7 mouse cellular contexts compared by ENCODE assay signal in the genomic region with DNA sequence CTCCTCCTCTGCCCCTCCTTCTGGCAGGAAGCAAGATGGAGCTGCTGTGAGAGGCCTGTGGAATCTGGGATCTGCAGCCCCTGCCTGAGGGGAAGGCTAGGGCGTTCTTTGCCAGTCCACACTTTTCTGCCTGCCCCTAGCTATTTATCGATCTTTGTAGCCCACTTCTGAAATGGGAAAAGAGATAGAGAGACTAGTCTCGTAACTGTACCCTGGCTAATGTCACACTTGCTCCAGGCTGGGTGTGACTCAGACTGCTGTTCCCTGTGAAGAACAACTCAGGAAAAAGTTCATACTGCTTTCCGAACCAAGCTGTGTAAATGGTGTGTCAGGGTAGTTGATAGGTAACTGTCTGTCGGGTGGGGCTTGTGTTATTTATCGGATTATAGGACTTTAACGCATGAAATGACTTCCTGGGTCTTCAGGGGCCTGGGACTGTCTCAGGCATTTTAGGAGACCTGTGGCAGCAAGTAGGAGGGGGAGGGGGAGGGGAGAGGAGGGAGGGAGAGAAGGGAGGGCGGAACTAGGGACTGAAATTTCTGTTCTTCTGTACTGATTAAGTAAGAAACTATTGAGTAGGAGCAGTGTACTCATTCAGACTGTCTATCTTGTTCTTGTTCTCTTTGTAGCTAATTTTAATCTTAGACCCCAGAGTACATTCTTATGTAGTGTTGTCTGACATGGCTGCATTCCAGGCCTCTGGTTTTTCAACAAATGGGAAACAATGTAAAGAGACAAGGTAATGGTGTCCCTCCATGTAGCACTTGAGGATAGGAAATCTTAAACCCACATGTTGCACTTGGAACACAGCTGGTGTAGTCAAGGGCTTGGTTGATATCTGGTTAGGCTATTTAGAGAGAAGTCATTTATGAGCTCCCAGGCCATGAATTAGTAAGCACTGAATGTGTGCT. TPM values are rescaled to one million over a fixed set of nuclear protein-coding genes. Genes with fewer than 3 reads are reported as not detected.
A peak's percentile ranks its signal among the peaks of the same experiment; 100 is the strongest.
DNase-seq lines count a peak whose midpoint lies in the region; ATAC-seq lines count a peak whose summit lies in the region.

No protein-coding gene starts in this region.

- peak overlapping the region; percentile 95 for H3K27ac ChIP-seq in heart, embryonic 15.5 days
- no peak overlapping the region for H3K27ac ChIP-seq in limb, embryonic 11.5 days (replicated peaks; ENCODE audit: low read depth, low read length)
- H3K27ac ChIP-seq in midbrain, embryonic 15.5 days: no peak overlapping the region

- peak; percentile 33 for DNase-seq in R1 (ENCODE audit: low read depth, low spot score)
- peak; percentile 15 for DNase-seq in cerebellum, adult 9-11 months
- no peak for DNase-seq in limb, embryonic 11.5 days (ENCODE audit: low spot score)
- no peak for DNase-seq in right cerebral cortex, postnatal 36 days (ENCODE audit: low spot score in 2 of 2)
- DNase-seq in right cerebral cortex, postnatal 25 days: no peak

- H3K4me1 ChIP-seq in heart, embryonic 15.5 days (replicated peaks): peaks cover 38% of the 10 kb centered on the region
- H3K4me1 ChIP-seq in limb, embryonic 11.5 days (ENCODE audit: control insufficient read depth, insufficient read depth, low read length): 0 out of 2 replicates have a peak, but pooled peaks cover 10% of the 10 kb centered on the region
- peaks cover 11% of the 10 kb centered on the region for H3K4me1 ChIP-seq in midbrain, embryonic 15.5 days

- no peaks in the 10 kb centered on the region for H3K27me3 ChIP-seq in heart, embryonic 15.5 days
- no peaks in the 10 kb centered on the region for H3K27me3 ChIP-seq in limb, embryonic 11.5 days (ENCODE audit: control insufficient read depth, insufficient read depth, low read length)
- H3K27me3 ChIP-seq in midbrain, embryonic 15.5 days (replicated peaks): no peaks in the 10 kb centered on the region; the same call in 1 of the 2 replicates

- H3K4me2 ChIP-seq in heart, embryonic 15.5 days: peak overlapping the region; percentile 76
- H3K4me2 ChIP-seq in limb, embryonic 11.5 days (ENCODE audit: low read depth, severe bottlenecking): peak overlapping the region; percentile 64
- peak overlapping the region; percentile 57 for H3K4me2 ChIP-seq in midbrain, embryonic 15.5 days

- no peaks in the 10 kb centered on the region for H3K9me3 ChIP-seq in heart, embryonic 15.5 days (replicated peaks)
- H3K9me3 ChIP-seq in limb, embryonic 11.5 days (ENCODE audit: control insufficient read depth, low read length): no peaks in the 10 kb centered on the region
- H3K9me3 ChIP-seq in midbrain, embryonic 15.5 days: no peaks in the 10 kb centered on the region

- H3K36me3 ChIP-seq in heart, embryonic 15.5 days: no peaks in the 10 kb centered on the region
- H3K36me3 ChIP-seq in limb, embryonic 11.5 days (ENCODE audit: control insufficient read depth, insufficient read depth, low read length): no peaks in the 10 kb centered on the region
- no peaks in the 10 kb centered on the region for H3K36me3 ChIP-seq in midbrain, embryonic 15.5 days (replicated peaks)

- peak overlapping the region; percentile 90 for H3K9ac ChIP-seq in heart, embryonic 15.5 days
- peak overlapping the region; percentile 17; the same call in 1 of the 2 replicates for H3K9ac ChIP-seq in limb, embryonic 11.5 days (ENCODE audit: low read length)
- H3K9ac ChIP-seq in midbrain, embryonic 15.5 days: no peak overlapping the region

- H3K4me3 ChIP-seq in heart, embryonic 15.5 days: peak overlapping the region; percentile 76
- H3K4me3 ChIP-seq in limb, embryonic 11.5 days (ENCODE audit: low read depth, low read length): peak overlapping the region; percentile 92
- peak overlapping the region; percentile 74 for H3K4me3 ChIP-seq in midbrain, embryonic 15.5 days

- 7% methylated on average over 8 of the region's 8 CpGs for WGBS in heart, embryonic 15.5 days
- WGBS in limb, embryonic 11.5 days: 26% methylated on average over 8 of the region's 8 CpGs
- WGBS in midbrain, embryonic 15.5 days: 44% methylated on average over 8 of the region's 8 CpGs

- no peak for ATAC-seq in heart, embryonic 15.5 days (replicated peaks; ENCODE audit: insufficient number of reproducible peaks, insufficient read depth, low FRiP score, low read depth)
- no peak for ATAC-seq in limb, embryonic 11.5 days (ENCODE audit: insufficient number of reproducible peaks, low FRiP score, low TSS enrichment, low read depth)
- no peak for ATAC-seq in midbrain, embryonic 15.5 days (replicated peaks)

RNA-seq across cellular contexts. Expression of gene Vcl, which starts 1.5 kb away (rescaled TPM):
- polyA plus RNA-seq in heart, embryonic 15.5 days (2015; fragmentation: Nextera tagmentation; extraction: Ambion mirVana): 82.2 and 89.1 TPM in 2 replicates
- polyA plus RNA-seq in limb, embryonic 11.5 days (2014; fragmentation: Nextera tagmentation; extraction: Ambion mirVana): 45.6 and 50.4 TPM in 2 replicates
- 12.2 and 12.8 TPM in 2 replicates for polyA plus RNA-seq in midbrain, embryonic 15.5 days (2015; fragmentation: Nextera tagmentation; extraction: Ambion mirVana)

Comparison
In these comparisons a context has a peak if more than half of its experiments do, and no peak if none do; other contexts are left out.
1. DNase-seq: peak in R1 (single experiment) and cerebellum, adult 9-11 months (single experiment); none in limb, embryonic 11.5 days (single experiment), right cerebral cortex, postnatal 36 days (0 of 2) and right cerebral cortex, postnatal 25 days (single experiment).
2. Peak in every context shown above with its lines, with median percentiles within 50 percentile points of each other: H3K4me2 ChIP-seq and H3K4me3 ChIP-seq.